Mouse (Mus musculus) frontal cortex, postnatal 25 days (tissue): Measurements from ENCODE around the gene Shc2.
A peak's percentile ranks its signal among the peaks of the same experiment; 100 is the strongest.

Experiments
- DNase-seq, 2 experiments: peaks; one replicate each; pipeline ENCODE4 v3.0.0; 2022; ENCODE audit warnings: low spot score in 2 of 2

Gene Shc2

DNA sequence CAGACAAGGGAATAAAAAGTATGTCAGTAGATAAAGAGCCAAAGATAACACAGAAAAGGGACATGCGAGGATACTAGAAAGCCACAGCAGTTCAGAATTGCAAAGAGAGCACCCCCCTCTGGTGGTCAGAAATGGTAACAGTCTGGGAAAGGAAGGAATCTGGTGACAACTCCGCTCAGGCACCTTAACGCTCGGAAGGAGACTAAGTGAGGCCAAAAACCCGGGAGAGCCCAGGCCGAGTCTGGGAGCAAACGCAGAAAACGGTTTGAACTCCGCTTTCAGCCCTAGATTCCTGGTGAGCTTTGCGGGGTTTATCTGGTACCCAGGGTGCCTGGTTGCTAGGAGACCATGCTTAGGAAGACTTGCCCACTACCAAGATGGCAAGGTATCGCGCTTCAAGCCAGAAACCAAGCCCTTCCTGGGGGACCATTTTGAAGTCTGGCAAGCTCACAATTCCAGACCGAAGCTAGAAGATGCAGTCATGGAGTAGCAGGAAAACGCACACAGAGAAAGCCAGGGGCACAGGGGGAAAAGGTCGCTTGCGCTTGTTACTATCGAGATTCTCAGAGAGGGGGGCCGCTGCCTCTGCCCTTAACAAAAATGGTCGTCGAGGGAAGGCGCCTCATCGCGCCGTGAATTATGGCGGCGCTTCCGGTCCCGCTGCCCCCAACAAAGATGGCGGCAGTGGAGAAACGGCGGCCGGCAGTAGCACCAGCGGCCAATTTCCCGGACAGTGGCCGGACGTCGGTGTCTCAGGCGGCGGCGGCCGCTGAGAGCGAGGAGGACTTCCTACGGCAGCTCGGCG, 31.3 kb upstream of the Shc2 start, which contains the start of gene Tpgs1:
TSS of gene Tpgs1 (plus strand) at position 599 of the 805 bp plus-strand sequence.
- DNase-seq, result peak; percentile 85 to 93

DNA sequence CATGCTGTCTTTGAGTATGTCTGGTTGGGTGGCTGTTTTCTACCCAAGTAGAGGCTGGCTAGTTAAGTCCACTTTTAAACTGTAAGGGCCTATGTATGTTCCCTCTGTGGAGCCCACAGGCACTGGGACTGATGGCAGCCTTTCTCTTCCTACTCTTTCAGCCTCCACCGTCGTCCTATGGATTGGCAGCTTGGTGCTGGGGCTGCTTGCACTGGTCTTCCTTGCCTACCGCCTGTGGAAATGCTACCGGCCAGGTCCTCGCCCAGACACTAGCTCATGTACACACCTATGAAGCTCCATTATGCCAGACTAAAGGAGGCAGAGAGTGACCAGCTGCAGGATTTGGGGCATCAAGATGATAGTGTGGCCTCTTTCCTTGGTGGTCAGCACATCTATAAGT, 30.4 kb upstream of the Shc2 start:
- no peak for DNase-seq

DNA sequence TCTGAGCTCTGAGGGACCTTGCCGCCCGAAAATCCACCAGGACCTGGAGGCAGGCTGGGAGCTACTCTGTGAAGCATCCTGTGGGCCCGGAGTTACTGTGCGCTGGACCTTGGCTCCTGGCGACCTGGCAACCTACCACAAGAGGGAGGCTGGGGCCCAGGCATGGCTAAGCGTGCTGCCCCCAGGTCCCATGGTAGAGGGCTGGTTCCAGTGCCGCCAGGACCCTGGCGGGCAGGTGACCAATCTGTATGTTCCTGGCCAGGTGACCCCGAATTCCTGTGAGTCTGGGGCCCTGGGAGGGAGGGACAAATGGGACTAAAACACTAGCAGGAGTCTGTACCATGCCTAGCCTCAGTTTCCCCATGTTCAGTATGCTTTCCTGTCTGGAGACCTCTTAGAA, 28.8 kb upstream of the Shc2 start:
- DNase-seq, result no peak

DNA sequence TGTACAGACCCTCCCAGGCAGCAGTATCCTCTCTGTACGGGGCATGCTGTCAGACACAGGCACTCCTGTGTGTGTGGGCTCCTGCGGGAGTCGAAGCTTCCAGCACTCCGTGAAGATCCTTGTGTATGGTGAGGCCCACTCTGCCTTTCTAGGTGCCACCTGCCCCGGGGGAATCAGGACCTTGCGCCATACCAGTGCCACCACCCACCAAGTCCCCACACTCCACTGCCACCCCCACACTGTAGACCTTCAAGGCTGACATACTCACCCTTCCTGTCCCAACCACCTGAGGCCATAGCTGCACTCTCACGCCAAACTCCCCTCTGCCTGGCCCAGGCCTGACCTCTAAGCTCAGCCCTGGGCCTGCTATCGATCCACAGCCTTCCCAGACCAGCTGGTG, 27.3 kb upstream of the Shc2 start:
- no peak for DNase-seq

DNA sequence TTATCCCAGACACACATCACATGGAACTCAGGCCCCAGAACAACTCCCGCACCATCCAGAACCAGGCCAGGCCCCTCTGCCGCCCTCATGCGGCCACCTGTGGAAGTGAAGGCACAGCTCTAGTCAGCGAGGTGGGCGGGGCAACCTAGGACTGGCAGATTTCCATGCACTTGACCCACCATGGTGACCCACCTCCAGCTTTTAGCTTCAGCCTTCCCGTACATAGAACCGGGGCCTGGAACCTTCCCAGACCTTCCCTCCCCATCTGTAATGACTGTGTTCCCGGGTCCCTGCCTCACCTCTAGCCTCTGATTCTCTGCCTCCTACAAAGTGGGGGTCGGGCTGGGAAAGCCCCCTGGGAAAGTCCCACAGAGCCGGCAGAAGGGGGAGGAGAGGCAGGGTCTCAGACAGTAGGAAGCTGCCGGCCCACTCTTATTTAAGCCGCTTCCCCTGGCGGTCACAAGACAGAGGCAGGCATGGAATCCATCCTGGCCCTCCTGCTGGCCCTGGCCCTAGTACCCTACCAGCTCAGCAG, 26.5 kb upstream of the Shc2 start, which contains the start of gene Madcam1:
TSS of gene Madcam1 (plus strand) at position 429 of the 535 bp plus-strand sequence.
- DNase-seq, result peak in 1 of 2 experiments; percentile 52

DNA sequence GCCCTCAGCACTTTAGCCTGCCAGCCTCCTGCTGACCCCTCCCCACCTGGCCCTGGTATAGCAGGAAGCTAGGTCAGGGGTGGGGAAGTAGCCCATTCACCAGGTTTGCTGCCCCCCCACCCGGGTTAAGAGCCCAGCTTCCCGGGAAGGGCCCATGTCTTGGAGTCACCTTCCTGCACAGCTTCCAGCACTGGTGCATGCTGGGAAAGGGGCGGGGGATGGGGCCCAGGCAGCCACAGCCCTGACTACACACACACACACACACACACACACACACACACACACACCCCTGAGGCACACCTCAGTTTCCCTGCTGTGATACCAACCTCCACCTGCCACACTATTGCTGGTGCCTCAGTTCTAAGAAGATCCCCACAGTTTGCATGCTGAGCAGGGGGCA, 24.1 kb upstream of the Shc2 start:
- no peak for DNase-seq

DNA sequence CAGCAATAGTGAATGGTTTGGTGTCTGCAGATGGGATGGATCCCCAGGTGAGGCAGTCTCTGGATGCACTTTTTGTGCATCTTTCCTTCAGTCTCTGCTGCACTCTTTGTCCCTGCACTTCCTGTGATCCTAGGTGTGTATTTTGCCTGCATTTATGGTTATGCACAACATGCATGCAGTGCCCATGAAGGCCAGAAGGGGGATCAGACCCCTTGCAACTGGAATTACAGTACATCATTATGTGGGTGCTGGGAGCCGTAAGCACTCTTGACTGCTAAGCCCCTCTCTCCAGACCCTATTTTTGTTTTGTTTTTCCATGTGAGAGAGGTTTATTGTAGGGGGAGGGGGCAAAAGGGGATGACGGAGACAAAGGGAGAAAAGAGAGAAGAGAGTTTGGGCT, 22.6 kb upstream of the Shc2 start:
- no peak for DNase-seq

DNA sequence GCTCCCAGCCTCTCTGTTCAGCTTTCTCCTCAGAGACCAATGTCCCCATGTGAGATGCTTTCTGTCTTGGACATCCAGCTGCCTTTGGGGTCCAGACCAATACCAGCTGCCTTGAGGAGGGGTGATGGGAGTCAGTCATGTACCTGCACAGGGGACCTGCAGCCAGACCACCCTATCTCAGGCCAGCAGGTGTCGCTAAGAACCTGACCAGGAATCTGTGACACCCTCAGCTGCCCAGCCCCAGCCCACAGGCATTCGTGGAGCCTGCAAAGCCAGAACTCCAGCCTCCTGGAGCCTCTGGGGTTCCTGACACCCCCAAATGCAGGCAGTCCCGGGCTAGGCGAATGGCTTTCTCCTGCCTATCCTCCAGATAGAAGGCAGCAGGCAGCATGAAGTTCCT, 21.1 kb upstream of the Shc2 start:
- no peak for DNase-seq

DNA sequence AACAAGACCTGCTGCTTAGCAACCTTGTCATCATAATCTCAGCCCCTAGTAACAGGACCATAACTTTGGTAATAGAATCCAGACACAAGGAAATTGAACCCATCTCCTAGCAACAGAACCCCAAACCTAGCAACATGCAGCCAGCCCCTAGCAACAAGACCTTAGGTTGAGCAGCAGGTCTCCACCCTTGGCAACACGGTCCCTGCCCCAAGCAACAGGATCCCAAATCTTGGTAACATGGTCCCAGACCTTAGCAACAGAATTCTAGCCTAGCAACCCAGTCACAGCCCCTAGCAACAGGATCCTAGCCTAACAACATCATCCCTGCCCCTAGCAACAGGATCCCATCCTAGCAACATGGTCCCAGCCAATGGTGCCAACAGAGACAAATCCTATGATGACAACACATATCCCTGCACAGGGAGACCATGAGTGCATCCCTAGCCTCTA, 17.3 kb upstream of the Shc2 start:
- DNase-seq, result no peak

DNA sequence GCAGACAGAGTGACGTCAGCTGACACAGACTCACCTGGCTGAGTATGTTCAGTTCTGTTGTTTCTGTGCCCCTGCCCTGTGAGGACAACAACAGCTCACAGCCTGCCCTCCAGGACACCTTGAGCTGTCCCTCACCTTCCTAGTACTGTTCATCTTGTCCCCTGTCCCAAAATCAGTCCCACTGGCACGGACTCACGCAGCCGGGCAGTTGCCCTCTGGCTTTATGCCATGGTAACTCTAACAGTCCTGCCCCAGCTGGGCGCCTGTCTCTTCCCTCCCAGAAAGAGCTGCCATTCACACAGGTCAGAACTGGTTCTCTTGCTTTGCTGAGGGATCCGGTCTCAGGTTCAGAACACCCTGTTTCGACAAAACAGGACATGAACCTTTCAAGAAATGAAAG, 15.1 kb upstream of the Shc2 start:
- DNase-seq, result no peak

DNA sequence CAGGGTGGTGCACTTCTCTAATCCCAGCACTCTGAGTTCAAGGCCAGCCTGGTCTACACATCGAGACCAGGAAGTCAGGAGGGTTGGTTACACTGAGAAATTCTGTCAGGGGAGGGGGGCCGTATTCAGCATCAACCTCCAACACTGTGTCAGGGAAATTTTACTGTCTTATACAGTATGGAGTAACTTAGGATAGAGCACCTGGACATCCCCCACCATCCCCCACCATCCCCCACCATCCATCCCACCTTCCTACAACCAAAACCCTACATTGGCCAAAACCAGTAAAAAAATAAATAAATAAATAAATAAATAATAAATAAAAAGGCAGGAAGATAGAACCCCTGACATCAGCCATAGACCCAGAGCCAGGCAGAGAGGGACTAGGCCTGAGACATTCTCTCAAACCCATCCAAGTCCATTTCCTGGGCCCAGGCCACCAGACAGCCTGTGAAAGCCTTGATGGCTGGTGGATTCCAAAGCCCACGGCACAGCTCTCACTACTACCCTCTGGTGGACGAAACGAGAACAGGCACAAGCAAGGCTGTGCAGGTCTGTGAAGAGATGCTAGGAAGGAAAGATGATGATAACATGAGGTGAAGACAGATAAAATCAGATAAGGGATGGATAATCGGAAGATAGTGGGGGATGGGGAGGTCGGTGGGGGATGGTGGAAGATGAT, 11.5 kb upstream of the Shc2 start:
- peak; percentile 65 to 66 for DNase-seq

DNA sequence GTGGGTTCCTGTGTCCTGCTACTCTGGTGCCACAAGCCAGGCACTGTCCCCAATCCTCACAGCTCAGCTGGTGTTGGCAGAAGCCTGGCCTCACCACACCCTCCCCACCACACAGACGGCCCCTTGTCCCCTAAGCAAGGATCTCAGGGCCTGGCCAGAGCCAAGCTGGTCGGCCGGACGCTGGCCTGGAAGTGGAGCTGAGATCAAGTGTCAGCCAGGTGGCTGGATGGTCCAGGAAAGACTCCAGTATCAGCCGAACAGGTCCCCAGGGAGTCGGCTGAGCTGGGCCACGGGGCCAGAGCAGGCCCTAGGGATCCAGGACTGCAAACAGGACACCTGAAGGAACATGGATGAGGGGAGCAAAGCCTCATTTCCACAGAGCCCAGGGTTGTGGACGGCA, 8.0 kb upstream of the Shc2 start, which contains the start of gene Odf3l2:
TSS of gene Odf3l2 (minus strand) at position 28 of the 400 bp plus-strand sequence.
- DNase-seq, result no peak

DNA sequence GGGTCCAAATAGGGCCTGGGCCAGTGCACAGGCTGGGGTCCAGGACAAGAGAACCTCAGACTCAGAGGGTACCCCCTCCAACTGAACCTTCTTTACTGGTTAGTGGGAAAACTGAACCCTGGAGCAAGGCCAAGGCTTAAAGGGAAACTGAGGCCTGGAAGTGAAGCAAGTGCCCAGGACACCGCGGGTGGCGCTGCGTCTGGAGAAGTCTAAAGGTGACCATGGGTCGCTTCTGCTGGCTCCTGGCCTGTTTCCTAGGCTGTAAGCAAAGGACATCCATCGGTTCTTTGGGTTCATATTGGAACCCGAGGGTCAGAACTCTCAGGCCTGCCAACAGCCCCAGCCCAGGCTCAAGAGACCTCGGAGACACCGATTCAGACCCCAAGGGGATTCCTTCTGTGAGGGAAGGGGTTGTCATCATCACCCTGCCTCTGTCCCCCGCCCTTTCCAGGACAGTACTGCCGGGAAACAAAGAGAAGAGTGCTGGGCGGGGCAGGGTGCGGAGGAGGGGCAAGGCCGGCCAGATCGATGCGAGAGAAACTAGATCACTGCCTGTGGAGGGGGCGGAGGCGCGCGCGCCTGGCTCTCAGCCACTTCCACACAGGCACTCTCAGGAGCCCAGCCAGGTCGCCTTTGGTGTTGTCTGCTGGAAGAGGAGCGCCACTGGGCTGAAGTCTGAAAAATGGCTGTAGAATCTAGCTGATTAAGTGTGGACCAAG, 927 bp upstream of the Shc2 start:
- DNase-seq, result no peak

DNA sequence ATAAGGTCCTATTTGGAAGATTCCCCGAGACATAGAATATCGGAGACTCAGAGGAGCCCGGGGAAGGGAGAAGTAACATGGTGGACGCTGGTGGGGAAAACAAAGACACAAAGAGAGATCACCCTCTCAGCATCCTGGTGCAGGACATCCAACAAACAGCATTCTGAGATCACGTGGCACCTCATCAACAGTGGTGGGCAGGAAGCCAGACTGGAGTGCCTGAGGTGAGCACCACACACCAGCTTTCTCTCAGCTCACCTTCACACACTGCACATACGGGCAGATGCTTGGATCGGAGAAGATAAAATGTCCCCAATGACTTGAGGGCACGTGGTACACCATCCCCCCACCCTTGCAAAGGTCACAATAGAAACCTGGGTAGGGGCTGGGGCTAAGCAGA, 1.4 kb downstream of the Shc2 start:
- DNase-seq, result no peak

DNA sequence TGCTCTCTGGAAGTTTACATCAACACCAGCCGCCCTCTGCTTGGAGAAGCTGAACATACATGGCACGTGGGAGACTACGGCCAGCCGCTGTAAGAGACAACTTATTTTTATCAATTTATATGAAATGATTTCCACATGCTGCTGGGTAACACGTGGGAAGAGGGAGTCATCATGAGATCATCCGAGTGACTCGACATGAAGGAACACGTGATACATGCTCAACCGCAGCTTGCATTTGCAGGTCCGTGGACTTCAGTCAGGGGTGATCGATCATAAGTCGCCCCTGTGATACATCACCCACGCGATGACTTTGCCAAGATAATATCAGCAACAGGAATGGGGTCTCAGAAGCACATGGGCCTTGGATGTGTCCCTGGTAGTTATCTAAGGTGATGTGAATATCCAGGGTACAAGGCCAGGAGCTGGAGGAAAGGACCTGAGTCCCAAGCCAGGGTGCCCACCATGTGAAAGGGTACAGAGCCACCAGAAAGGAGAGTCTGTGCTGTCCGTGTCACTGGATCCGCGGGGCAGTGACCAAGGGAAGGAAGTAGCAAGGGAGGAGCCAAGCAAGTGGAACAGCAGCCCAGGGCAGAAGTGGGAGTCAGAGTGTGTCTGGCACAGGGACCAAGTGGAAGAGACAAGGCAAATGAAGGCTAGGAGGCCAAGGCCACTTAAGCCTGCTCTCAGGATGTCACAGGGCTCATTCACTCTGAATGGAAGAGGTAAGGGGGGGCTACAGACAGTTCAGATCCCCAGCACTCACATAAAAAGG, 4.5 kb downstream of the Shc2 start:
- DNase-seq, result no peak

DNA sequence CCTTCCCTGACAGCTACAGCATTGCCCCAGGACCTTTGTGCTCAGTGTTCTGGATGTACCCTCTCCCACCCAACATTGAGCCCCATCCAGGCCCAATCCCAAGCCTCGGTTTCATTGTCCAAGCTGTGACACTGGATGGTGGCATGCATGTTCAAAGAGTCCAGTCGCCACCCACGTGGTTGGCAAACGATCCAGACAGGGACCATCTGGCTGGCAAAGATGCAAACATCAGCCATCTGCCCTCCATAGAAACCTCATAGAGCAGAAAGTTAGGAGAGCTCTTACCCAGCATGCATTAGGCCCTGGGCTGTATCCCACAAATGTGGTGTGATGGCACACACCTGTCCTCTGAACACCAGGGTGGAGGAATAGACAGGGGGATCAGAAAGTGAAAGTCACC, 6.3 kb downstream of the Shc2 start:
- DNase-seq, result no peak

DNA sequence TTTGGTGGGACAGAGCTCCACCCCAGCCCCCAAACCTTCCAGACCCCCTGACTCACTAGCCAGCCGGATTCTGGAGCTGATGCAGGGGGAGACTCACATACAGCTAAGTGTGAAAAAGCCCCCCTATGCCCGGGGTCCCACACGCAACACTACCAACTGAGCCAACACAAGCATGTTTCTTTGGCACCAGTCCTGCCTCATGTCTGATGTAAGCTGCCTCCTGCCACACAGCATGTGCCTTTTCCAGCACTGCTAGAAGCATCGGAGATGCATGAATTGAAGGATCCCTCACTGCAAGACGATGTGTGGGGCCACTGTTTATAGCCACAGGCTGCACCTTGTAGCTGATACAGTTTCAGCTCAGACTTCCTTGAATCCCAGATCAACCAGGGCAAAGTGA, 9.3 kb downstream of the Shc2 start:
- DNase-seq, result no peak

DNA sequence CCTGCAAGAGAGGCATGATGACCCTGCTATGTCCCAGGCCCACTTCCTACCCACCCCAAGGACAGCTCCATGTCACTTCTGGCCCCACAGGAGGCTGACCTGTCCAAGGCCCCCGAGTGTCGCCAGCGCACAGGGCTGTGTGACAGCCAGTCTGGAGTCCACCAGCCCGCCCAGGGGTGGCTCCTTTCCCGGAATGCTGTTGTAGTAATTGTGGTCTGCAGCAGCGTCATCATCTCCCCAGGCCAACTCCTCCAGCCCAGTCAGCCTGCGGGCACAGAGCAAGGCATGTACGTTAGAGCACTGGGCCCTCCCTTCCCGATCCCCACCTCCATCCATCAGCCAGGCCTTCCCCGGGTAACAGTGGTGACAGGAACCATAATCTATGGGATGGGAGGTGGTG, 11.6 kb downstream of the Shc2 start:
- no peak for DNase-seq

DNA sequence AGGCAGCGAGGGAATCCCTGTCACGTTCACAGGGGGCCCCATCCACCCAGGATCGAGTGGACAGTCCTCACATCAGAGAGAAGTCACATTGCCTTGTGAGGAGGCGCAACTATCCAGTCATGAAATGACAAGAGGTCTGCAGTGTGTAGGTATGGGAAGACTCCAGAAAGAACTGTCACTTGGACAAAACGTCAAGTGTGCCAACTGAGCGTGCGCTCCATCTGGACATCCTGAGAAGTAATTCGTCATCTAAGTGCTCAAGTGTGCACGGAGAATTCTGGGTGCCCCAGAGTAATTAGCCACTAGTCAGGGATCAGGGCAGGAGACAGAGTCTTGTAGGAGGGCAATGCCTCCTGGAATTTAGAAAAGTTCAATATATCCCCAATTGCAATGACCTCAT, 12.3 kb downstream of the Shc2 start:
- DNase-seq, result no peak

DNA sequence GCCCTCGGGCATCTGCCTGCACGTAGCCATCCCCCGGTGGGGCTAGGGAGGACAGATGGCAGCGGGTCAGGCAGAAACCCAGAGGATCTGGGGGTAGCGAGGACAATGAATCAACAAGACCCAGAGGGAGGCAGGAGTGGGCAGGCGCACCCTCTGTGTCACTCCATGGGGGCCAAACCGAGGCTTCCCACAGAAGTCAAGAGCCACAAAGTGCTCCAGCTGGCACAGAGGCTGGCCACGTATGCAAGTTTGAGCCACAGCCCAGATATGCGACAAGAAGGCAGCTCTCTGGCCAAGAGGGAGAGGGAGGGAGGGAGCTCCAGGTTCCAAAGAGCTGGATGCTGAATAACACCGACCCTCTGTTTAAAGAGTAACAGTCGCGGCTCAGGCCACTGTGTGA, 13.8 kb downstream of the Shc2 start:
- no peak for DNase-seq

DNA sequence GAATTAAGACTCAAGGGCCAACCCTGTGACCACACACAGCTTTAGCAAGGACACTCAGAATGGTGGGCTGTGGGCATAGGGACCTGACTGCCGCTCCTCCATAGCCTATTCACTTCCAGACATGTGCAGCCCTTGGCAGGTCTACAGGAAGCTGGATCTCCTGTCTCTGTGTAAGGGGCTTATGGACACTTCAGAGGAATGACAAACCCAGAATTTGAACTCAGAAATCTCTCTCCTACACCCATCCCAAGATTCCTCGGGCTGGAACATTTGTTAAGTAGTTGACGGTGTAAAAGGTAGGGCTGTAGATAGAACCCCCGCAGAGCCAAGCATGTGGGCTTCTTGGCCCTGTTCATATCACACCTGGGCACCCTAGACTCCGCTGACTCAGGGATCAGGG, 21.3 kb downstream of the Shc2 start:
- no peak for DNase-seq
